Mouse (Mus musculus) megakaryocyte, embryonic 14.5 days (primary cell): ENCODE data around the gene Man2a2.

Experiments used
- FLI1 ChIP-seq: IDR thresholded peaks from 2 replicates; pipeline ENCODE4 v1.6.1; 2012; ENCODE audit warnings: low read length, inconsistent platforms, mixed read lengths
- GATA1 ChIP-seq: IDR thresholded peaks from 3 replicates; pipeline ENCODE4 v1.6.1; 2012; ENCODE audit warnings: mixed read lengths, low read length, inconsistent platforms, borderline replicate concordance

- TF ChIP-seq GATA1 (no peak), FLI1 (no peak)
These were observed 530 bp downstream of the Man2a2 start for GRCm38 (mm10) chr7:80370649-80371040.
